Mouse (Mus musculus) liver, adult 2 months (tissue): Measurements from ENCODE around the gene Hist2h2be.

Experiments
- CTCF ChIP-seq: fragments of 200-500 bp; IDR thresholded peaks from 2 replicates; pipeline ENCODE4 v1.5.1; 2011; ENCODE audit warnings: low read depth, low read length, control low read depth
- POLR2A ChIP-seq: fragments of 200-500 bp; IDR thresholded peaks from 2 replicates; pipeline ENCODE4 v1.6.1; 2011; ENCODE audit warnings: low read length, control low read depth; ENCODE audit not compliant: insufficient read depth; ENCODE audit errors: extremely low read depth

- TF ChIP-seq POLR2A (no peak), CTCF (no peak)
Measured at GRCm38 (mm10) chr3:96267541-96267940, 46.6 kb downstream of the Hist2h2be start.
